Mouse (Mus musculus) forebrain, embryonic 15.5 days (tissue): ENCODE data around the gene Itga7. TPM values are rescaled to one million over a fixed set of nuclear protein-coding genes. Genes with fewer than 3 reads are reported as not detected.

Experiments used
- ATAC-seq: fragments of 200-750 bp; cut with Nextera tagmentation; replicated peaks from 2 replicates; pipeline ENCODE4 v1.8.0; 2017; ENCODE audit warnings: mild to moderate bottlenecking, moderate TSS enrichment, moderate library complexity
- H3K27ac ChIP-seq: fragments of 300-500 bp; sonication (generic); replicated peaks from 2 replicates; pipeline ENCODE4 v1.5.1; 2015; ENCODE audit warnings: mild to moderate bottlenecking, inconsistent platforms
- H3K27me3 ChIP-seq: fragments of 300-500 bp; sonication (generic); 2 replicates; pipeline ENCODE4 v1.6.1; 2015; ENCODE audit warnings: inconsistent platforms
- H3K36me3 ChIP-seq: fragments of 300-500 bp; sonication (generic); 2 replicates; pipeline ENCODE4 v1.6.1; 2015; ENCODE audit warnings: mild to moderate bottlenecking, inconsistent platforms
- H3K4me1 ChIP-seq: fragments of 300-500 bp; sonication (generic); 2 replicates; pipeline ENCODE4 v1.6.1; 2015; ENCODE audit warnings: inconsistent platforms
- H3K4me2 ChIP-seq: fragments of 300-500 bp; sonication (generic); replicated peaks from 2 replicates; pipeline ENCODE4 v1.6.1; 2015; ENCODE audit warnings: mild to moderate bottlenecking, inconsistent platforms
- H3K4me3 ChIP-seq: fragments of 300-500 bp; sonication (generic); 2 replicates; pipeline ENCODE4 v1.5.1; 2015; ENCODE audit warnings: mild to moderate bottlenecking, inconsistent platforms
- H3K9ac ChIP-seq: fragments of 300-500 bp; sonication (generic); replicated peaks from 2 replicates; pipeline ENCODE4 v1.6.1; 2015; ENCODE audit warnings: mild to moderate bottlenecking, inconsistent platforms
- H3K9me3 ChIP-seq: fragments of 300-500 bp; sonication (generic); 2 replicates; pipeline ENCODE4 v1.6.1; 2016; ENCODE audit warnings: inconsistent platforms
- WGBS: fragments of 180-500 bp; shearing (Covaris S2); methylation state at CpG from one replicate; pipeline ENCODE4 v1.1.7; 2015; ENCODE audit warnings: mixed read lengths; 5-methylcytosine and 5-hydroxymethylcytosine counted together
- polyA plus RNA-seq: library from polyadenylated mRNA; unstranded; fragments of >200 nt; fragmentation: Nextera tagmentation; extraction: Ambion mirVana; gene quantifications from 2 replicates; pipeline ENCODE4 v1.2.1, GENCODE M21; 2015

The Itga7 gene
- polyA plus RNA-seq, 1 experiment from 2014 or later: 2.1 TPM

DNA sequence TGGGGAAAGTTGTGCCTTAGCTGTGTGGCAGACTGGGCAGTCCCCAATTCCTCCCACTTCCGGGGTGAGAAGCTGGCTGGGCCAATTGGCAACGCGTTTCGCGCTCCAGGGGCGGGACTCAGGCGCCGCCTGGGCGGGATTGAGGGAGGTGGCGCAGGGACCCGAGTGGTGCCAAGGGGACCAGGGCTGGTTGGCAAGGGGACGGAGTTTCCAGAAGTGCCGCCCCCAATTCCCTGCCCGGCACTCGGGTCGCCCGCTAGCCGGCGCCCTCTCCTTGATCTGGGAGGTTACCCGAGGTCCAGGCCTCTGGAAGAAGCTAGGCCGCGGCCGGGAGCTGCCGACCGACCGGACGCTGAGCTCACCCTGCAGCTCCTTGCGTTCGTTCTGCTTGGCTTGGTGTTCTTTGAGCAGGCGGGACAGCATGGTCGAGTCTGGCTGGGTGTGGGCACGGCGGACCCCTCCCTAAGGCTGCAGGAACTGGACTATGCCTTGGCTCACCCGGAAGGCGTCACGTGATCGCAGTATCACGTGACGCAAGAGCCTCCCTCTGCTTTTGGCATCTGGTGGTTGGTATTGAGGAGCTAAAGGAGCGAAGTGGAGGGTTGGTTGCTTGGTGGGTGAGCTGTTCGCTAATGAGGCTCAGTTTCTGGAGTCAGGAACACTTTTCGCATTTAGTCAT is 10.5 kb upstream of the Itga7 start:
- WGBS: under 1% methylated on average over 42 of the region's 42 CpGs
- peaks cover 17% of the 10 kb centered on the region for H3K4me1 ChIP-seq
- H3K9me3 ChIP-seq: no peaks in the 10 kb centered on the region
- H3K4me3 ChIP-seq: peak overlapping the region; percentile 58
- peak overlapping the region; percentile 63 for H3K9ac ChIP-seq
- 0 out of 2 replicates have a peak, but pooled peaks cover 7% of the 10 kb centered on the region for H3K27me3 ChIP-seq
- H3K27ac ChIP-seq: peak overlapping the region; percentile 91
- peak; percentile 97 for ATAC-seq
- peak overlapping the region; percentile 58 for H3K4me2 ChIP-seq
- no peaks in the 10 kb centered on the region for H3K36me3 ChIP-seq

DNA sequence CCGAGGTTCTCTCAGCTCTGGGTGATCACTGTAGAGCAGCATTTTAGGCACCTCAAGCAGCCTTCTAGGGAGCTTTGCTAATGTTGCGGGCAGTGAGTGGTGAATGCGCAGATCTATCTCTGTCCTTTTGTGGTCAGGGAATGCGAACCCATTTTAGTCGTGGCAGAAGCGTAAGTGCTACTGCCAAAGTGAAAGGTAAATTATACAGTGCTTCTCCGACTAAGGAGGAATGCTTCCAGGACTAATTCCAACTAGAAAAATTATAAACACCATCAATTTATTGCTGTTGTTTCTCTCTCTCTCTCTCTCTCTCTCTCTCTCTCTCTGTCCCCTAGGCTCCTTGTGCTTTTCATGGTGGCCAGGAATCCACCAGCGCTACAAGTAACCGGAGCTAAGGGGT is 9.7 kb upstream of the Itga7 start, which contains the start of gene Bloc1s1:
Gene Bloc1s1 (minus strand): TSS at position 101 of the 400 bp plus-strand sequence.
- ATAC-seq: no peak
- H3K4me2 ChIP-seq: peak within 1 kb of the TSS; percentile 58
- H3K9me3 ChIP-seq: no peaks in the 10 kb centered on the region
- H3K9ac ChIP-seq: peak within 1 kb of the TSS; percentile 63
- 73% methylated on average over 9 of the region's 9 CpGs for WGBS
- peak within 1 kb of the TSS; percentile 58 for H3K4me3 ChIP-seq
- H3K4me1 ChIP-seq: peaks cover 22% of the 10 kb centered on the region
- H3K36me3 ChIP-seq: no peaks in the 10 kb centered on the region
- H3K27me3 ChIP-seq: 0 out of 2 replicates have a peak, but pooled peaks cover 7% of the 10 kb centered on the region
- peak within 1 kb of the TSS; percentile 91 for H3K27ac ChIP-seq

DNA sequence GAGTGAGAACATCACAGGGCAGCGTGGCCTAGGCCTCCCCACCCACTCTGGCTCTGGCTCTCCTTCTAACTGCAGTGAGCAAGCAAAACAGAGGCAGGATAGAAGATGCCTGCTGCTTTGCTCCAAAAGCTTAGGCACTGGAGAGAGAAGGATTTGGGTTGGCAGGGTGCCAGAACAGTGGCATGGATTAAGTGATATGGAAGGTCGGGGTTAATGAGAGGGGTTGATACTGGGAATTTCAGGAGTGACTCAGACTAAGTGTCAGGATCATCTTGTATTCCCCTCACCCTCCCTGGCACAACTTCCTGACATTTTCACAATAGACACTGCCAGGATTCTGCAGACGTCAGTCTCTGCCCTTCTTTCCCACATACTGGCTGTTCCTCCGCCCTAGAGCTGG is 5.3 kb upstream of the Itga7 start:
- Histone ChIP-seq H3K4me3 (no peak overlapping the region), H3K9ac (no peak overlapping the region), H3K27me3 (peaks cover 36% of the 10 kb centered on the region), H3K4me1 (peaks cover 20% of the 10 kb centered on the region), H3K36me3 (no peaks in the 10 kb centered on the region), H3K9me3 (no peaks in the 10 kb centered on the region), H3K4me2 (no peak overlapping the region), H3K27ac (no peak overlapping the region)
- 8% methylated on average over 4 of the region's 4 CpGs for WGBS
- ATAC-seq: no peak

DNA sequence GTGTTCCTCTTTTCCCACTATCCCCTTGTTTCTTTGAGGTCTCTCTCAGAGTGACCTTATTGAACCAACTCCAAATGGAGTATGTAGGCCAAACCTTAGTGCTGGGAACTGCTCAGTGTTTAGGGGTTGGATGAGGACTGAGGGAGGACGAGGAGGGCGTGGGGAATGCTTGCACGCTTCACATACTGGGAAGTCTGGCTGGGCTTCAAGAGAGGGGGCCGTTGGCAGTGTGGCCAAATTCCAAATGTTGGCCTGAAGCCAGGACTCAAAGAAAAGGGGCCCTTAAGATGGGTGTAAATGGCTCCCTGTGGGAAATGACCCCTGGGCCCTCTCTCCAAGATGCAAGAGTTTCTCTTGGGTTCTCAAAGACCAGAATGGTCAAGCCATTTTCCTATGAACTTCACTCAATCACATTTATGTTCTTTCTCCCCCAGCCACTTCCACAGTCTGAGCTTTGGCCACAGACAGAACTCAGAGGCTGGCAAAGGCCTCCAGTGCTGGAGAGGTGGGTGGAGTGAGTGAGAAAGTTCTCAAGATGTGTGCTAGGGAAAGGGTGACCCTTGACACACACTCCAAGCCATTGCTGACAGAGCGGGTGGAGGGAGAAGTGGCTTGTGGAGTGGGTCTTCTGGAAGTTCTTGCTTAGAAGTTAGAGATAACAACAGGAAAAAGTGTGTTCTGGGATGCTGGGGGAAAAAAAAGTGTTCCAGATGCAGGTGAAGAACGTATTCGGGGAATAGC is 3.8 kb upstream of the Itga7 start:
- Histone ChIP-seq H3K27me3 (peaks cover 50% of the 10 kb centered on the region), H3K9me3 (no peaks in the 10 kb centered on the region), H3K4me1 (peaks cover 25% of the 10 kb centered on the region), H3K4me3 (no peak overlapping the region), H3K27ac (no peak overlapping the region), H3K36me3 (no peaks in the 10 kb centered on the region), H3K4me2 (no peak overlapping the region), H3K9ac (no peak overlapping the region)
- ATAC-seq: no peak; the same call in 1 of the 2 replicates
- WGBS: 54% methylated on average over 7 of the region's 7 CpGs

DNA sequence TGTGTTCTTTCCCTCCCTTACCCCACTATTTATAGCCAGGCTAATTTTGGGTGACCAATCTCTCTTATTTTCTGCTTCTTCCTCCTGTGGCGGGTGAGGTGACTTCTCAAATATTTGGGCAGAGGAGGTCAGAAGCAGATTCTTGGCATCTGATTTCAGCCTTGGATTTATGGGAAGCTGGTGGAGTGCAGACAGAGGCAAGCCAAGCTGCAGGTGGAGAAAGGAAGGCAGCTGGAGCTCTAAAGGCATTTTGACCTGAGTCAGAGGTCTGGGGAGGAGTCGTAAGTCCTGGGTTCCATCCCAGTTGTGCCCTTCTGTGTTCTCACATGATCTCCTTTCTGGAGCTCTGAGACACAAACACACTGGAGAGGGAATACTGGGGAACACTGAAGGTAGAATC is 2.2 kb upstream of the Itga7 start:
- H3K9me3 ChIP-seq: no peaks in the 10 kb centered on the region
- no peak overlapping the region for H3K9ac ChIP-seq
- no peak for ATAC-seq
- H3K4me1 ChIP-seq: peaks cover 25% of the 10 kb centered on the region
- H3K36me3 ChIP-seq: no peaks in the 10 kb centered on the region
- no peak overlapping the region for H3K4me2 ChIP-seq
- no peak overlapping the region for H3K27ac ChIP-seq
- peaks cover 59% of the 10 kb centered on the region for H3K27me3 ChIP-seq
- 87% methylated on average over 2 of the region's 2 CpGs for WGBS
- H3K4me3 ChIP-seq: no peak overlapping the region

DNA sequence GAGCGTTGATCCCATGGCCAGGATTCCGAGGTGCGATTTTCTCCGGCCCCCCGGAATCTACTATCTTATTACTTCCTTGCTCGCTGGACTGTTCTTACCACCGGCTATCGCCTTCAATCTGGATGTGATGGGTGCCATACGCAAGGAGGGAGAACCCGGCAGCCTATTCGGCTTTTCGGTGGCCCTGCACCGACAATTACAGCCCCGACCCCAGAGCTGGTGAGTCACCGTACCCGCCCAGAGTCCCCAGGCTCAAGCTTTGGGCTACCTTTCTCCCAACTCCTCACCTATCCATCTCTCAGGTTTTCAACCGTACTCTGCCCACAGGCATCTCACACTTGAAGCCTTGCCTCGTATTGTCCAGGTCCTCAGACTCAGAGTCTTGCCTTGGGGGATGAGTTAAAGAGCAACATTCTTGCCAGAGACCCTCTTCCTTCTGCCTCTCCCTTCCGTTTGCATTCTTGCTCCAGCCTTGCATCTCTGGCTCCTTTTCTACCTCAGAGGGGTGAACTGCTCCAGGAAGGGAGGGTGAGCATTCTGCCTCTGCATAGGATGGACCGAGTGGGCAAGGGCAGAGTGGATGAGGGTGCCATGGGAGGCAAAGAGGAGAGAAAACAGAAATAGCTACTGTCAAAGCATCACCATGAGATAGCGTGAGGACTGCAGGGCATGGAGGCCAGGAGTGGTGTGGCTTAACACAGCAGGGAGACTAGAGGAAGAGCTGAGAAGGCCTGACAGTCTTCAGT is 531 bp downstream of the Itga7 start:
- H3K36me3 ChIP-seq: no peaks in the 10 kb centered on the region
- peak overlapping the region; percentile 38 for H3K9ac ChIP-seq
- no peaks in the 10 kb centered on the region for H3K9me3 ChIP-seq
- H3K27me3 ChIP-seq: peaks cover 54% of the 10 kb centered on the region
- H3K4me2 ChIP-seq: peak overlapping the region; percentile 86
- WGBS: 2% methylated on average over 21 of the region's 21 CpGs
- peaks cover 20% of the 10 kb centered on the region for H3K4me1 ChIP-seq
- peak overlapping the region; percentile 46 for H3K4me3 ChIP-seq
- no peak for ATAC-seq
- H3K27ac ChIP-seq: no peak overlapping the region

DNA sequence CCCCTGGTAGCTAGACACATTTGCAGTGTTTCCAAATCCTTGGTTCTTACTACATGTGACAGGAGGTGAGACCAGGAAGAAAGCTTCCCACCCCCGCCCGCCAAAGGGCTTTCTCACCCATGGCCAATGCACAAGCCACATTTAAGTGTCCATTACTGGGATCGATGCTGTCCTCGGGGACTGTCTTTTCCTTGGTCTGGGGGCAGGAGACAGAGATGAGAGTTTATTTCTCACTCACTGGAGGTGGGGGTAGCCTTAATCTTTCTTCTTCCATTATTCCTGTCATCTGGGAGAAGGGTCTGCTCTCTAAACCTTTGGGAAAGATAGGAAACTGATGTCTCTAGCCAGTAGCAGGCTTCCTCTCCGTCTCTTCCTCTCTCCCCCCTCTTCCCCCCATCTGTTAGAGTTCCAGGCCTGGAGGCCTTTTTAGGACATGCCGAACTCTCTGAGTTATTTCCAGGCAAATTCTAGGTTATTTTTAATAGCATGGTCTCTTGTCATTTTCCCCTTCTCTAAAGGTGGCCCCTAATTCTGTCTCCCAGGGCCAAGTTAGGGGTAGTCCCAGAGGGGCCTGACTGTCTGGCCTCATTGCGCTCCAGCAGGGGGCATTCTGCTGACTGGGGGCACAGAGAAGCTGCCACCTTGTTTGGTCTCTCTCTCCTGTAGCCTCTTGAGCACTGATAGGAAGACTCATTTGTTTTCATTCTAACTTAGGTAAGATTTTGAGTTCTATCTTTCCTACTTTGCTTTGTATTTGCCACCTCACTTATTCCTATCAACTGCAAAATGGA is 1.6 kb downstream of the Itga7 start:
- H3K27ac ChIP-seq: no peak overlapping the region
- H3K27me3 ChIP-seq: peaks cover 53% of the 10 kb centered on the region
- H3K9ac ChIP-seq: no peak overlapping the region
- 69% methylated on average over 7 of the region's 7 CpGs for WGBS
- no peaks in the 10 kb centered on the region for H3K9me3 ChIP-seq
- H3K4me1 ChIP-seq: peaks cover 14% of the 10 kb centered on the region
- H3K4me2 ChIP-seq: no peak overlapping the region
- ATAC-seq: no peak
- H3K4me3 ChIP-seq: no peak overlapping the region
- H3K36me3 ChIP-seq: no peaks in the 10 kb centered on the region

DNA sequence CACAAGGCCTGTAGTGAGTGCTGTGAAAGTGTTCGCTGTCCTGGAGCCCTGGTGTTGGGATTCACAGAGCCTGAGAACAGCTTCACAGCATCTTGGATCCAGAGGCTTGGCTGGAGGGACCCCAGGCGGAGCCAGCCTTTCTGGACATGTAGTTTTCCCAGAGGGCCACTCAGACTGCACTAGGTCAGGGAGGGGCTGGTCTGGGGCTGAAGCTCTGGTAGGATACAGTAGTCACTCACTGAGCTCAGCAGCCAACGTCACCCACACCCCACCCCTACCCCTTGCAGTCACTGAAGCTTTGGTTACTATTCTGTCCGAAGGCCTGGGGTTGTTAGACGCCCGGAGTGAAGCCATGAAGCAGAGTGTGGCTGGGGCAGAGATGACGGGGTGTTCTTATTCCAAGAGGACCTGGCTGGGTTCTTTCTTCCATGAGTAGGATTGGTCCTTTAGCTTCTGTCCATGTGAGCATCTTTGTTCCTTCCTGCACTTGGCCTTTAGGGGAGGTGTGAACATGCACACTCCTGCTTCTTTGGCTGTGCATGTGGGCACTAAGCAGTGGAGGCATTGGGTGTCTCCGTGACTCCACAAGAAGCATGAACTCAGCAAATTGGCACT is 2.3 kb downstream of the Itga7 start:
- WGBS: 71% methylated on average over 8 of the region's 8 CpGs
- Histone ChIP-seq H3K36me3 (no peaks in the 10 kb centered on the region), H3K4me2 (no peak overlapping the region), H3K9me3 (no peaks in the 10 kb centered on the region), H3K27me3 (peaks cover 51% of the 10 kb centered on the region), H3K4me1 (peaks cover 14% of the 10 kb centered on the region), H3K9ac (no peak overlapping the region), H3K27ac (no peak overlapping the region), H3K4me3 (no peak overlapping the region)
- ATAC-seq: no peak

DNA sequence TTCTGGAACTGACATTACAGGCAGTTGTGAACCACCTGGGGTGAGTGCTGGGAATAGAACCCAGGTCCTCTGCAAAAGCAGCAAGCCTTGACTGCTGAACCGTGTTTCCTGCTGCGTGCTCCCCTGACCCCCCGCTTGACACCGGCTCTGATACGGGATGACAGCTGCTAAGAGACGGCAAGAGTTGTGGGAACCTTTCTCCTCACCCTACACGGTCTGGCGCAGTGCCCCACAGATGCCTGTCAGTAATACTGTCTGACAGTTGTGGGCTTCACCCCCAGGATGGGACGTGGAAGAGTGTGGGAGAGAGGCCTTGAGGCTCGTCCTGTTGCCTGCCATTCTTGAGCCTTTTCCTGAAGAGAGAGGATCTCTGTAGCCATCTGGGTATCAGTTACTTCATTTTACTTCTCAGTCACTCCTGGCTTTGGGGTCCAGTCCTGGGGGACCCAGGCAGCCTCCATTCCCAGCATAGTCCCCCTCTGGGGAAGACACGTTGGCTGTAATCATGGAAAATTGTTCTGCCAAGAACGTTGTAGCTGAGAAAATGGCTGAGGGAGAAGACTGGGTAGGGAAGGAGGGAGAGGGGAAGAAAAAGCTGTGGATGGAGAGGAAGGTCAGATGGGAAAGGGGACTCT is 4.3 kb downstream of the Itga7 start:
- no peak overlapping the region for H3K4me3 ChIP-seq
- no peak overlapping the region for H3K27ac ChIP-seq
- peaks cover 14% of the 10 kb centered on the region for H3K4me1 ChIP-seq
- WGBS: 76% methylated on average over 12 of the region's 12 CpGs
- H3K27me3 ChIP-seq: peaks cover 31% of the 10 kb centered on the region
- no peak overlapping the region for H3K9ac ChIP-seq
- no peak overlapping the region for H3K4me2 ChIP-seq
- no peaks in the 10 kb centered on the region for H3K9me3 ChIP-seq
- ATAC-seq: no peak
- no peaks in the 10 kb centered on the region for H3K36me3 ChIP-seq

DNA sequence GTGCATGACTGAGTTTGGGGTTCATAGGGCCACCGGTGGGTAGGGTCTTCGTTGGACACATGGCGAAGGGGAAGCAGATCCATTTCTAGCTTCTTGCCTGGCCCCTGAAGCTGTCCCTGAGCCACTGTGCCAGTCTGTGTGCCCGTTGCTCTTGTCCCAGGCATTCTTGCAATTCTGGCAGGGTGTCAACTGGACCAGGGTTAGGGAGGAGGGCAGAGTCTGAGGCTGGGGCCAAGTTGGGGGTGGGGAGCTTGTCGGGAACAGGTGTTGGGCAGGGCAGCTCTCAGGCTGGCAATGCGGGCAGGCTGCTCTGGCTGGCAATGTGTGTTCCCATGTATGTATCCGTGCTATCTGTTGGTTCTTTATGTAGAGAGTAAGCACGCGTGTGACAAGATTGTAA is 4.8 kb downstream of the Itga7 start:
- ATAC-seq: no peak
- Histone ChIP-seq H3K9me3 (no peaks in the 10 kb centered on the region), H3K4me1 (peaks cover 10% of the 10 kb centered on the region), H3K4me2 (no peak overlapping the region), H3K4me3 (no peak overlapping the region), H3K27ac (no peak overlapping the region), H3K9ac (no peak overlapping the region), H3K36me3 (no peaks in the 10 kb centered on the region), H3K27me3 (peaks cover 25% of the 10 kb centered on the region)
- 73% methylated on average over 9 of the region's 9 CpGs for WGBS

DNA sequence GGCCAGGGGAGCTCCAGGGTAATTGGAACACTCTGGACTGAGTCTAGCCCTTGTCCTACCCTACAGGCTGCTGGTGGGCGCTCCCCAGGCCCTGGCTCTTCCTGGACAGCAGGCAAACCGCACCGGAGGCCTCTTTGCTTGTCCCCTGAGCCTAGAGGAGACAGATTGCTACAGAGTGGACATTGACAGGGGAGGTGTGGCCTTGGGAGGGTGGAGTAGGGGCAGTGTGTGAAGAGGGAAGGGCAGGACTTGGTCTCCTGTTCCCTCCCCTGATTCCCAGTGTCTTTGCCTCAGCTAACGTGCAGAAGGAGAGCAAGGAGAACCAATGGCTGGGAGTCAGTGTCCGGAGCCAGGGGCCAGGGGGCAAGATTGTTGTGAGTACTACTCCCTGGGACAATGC is 5.4 kb downstream of the Itga7 start:
- no peak for ATAC-seq
- Histone ChIP-seq H3K4me1 (peaks cover 4% of the 10 kb centered on the region), H3K9ac (no peak overlapping the region), H3K4me2 (no peak overlapping the region), H3K27me3 (peaks cover 20% of the 10 kb centered on the region), H3K9me3 (no peaks in the 10 kb centered on the region), H3K4me3 (no peak overlapping the region), H3K36me3 (no peaks in the 10 kb centered on the region), H3K27ac (no peak overlapping the region)
- WGBS: 77% methylated on average over 5 of the region's 5 CpGs
